Mouse (Mus musculus) heart, embryonic 16.5 days (tissue): ENCODE results near the gene Abhd4. TPM values are rescaled to one million over a fixed set of nuclear protein-coding genes. Genes with fewer than 3 reads are reported as not detected.
"Not testable (repeated sequence)": the region's sequence is repeated elsewhere in the genome, so short reads cannot be mapped to it uniquely, and the experiment has no call there.

Source experiments
- ATAC-seq: fragments of 200-750 bp; cut with Nextera tagmentation; replicated peaks from 2 replicates; pipeline ENCODE4 v1.8.0; 2017; ENCODE audit warnings: moderate number of reproducible peaks; ENCODE audit not compliant: insufficient read depth, low FRiP score; ENCODE audit errors: extremely low read depth
- H3K27ac ChIP-seq: fragments of 300-500 bp; sonication (generic); 2 replicates; pipeline ENCODE4 v1.5.1; 2014; ENCODE audit warnings: mild to moderate bottlenecking, low read length, control low read depth, moderate library complexity
- H3K27me3 ChIP-seq: fragments of 300-500 bp; sonication (generic); 2 replicates; pipeline ENCODE4 v1.6.1; 2014; ENCODE audit warnings: low read length, mixed read lengths; ENCODE audit not compliant: control insufficient read depth, insufficient read depth
- H3K36me3 ChIP-seq: fragments of 300-500 bp; sonication (generic); 2 replicates; pipeline ENCODE4 v1.6.1; 2014; ENCODE audit not compliant: control insufficient read depth, insufficient read depth
- H3K4me1 ChIP-seq: fragments of 300-500 bp; sonication (generic); 2 replicates; pipeline ENCODE4 v1.6.1; 2014; ENCODE audit warnings: low read length, mixed read lengths; ENCODE audit not compliant: control insufficient read depth, insufficient read depth
- H3K4me2 ChIP-seq: fragments of 300-500 bp; sonication (generic); 2 replicates; pipeline ENCODE4 v1.6.1; 2014; ENCODE audit warnings: low read depth, mild to moderate bottlenecking, control low read depth, low read length
- H3K4me3 ChIP-seq: fragments of 300-500 bp; sonication (generic); 2 replicates; pipeline ENCODE4 v1.5.1; 2014; ENCODE audit warnings: mild to moderate bottlenecking, control low read depth, low read length
- H3K9ac ChIP-seq: fragments of 300-500 bp; sonication (generic); 2 replicates; pipeline ENCODE4 v1.6.1; 2014; ENCODE audit warnings: low read length, control low read depth
- H3K9me3 ChIP-seq: fragments of 300-500 bp; sonication (generic); replicated peaks from 2 replicates; pipeline ENCODE4 v1.6.1; 2016; ENCODE audit warnings: low read length; ENCODE audit not compliant: control insufficient read depth
- WGBS: fragments of 180-500 bp; shearing (Covaris S2); extraction: QIAGEN DNeasy Blood & Tissue Kit; methylation state at CpG from one replicate; pipeline ENCODE4 v1.1.7; 2014; 5-methylcytosine and 5-hydroxymethylcytosine counted together
- polyA plus RNA-seq: library from polyadenylated mRNA; unstranded; fragments of >200 nt; fragmentation: Nextera tagmentation; extraction: Ambion mirVana; gene quantifications from 2 replicates; pipeline ENCODE4 v1.2.1, GENCODE M21; 2015

Gene Abhd4
- polyA plus RNA-seq, 1 experiment from 2014 or later, result 115 TPM

DNA sequence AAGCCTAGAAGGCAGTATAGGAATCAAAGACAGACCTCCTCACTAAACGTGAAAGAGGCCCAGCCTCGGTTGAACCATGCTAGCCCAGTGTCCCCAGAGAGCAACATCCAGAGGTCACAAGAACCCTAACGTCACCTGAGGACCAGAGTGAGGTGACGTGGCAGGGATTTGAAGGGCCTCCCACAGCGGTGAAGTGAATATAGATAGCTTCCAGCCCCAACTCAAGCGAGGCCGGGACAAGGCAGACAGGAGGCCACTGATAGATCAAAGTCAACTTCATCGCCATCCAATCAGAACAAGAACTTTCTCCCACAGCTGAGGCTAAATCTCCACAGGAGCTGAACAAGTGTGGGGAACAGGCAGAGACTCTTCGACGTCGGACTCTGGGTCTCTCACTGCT, 28.3 kb upstream of the Abhd4 start:
- H3K9me3 ChIP-seq, result no peaks in the 10 kb centered on the region

DNA sequence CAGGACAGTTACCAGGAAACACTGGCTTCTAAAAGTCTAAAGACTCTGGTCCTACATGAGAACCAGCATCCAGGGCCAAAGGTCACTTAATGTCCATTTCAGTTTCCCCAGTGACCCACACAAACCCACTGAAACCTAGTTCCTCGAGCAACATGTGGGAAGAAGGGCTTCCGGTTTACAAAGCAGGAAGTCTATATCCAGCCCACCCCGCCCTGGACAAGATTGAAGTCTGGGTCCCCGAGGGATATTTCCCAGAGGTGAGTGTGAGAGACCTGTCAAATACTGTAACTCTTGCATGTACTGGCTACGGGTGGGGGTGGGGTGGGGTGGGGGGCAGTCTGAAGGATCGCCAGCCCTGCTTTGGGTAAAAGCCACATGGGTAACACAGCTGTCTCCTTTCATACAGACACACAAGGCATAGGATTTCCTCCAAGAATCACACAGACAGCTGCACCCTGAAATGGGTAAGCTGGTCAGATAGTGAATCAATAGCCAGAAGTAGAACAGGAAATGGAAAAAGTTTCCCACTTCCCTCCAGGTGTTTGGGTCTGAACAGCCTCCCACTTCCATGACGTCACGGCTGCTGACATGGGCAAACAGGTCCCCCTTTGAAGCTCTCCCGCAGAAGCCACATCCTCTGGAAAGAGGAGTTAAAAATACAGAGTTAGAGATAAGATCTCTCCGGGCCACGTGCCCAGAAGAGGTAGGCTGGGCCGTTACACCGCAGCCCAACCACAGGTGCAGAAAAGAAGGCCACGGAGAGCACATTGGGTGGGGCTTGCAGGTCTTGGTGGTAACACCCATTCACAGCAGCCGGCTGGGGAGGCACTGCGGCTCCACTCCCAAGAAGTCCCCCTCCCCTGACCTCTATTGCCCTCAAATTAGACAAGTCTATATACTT, 26.8 kb upstream of the Abhd4 start:
- ATAC-seq, result peak; percentile 54
- Histone ChIP-seq H3K36me3 (no peaks in the 10 kb centered on the region), H3K9ac (peak overlapping the region; percentile 64), H3K4me3 (peak overlapping the region; percentile 47), H3K27me3 (no peaks in the 10 kb centered on the region), H3K4me2 (peak overlapping the region; percentile 70), H3K27ac (peak overlapping the region; percentile 70), H3K4me1 (peaks cover 29% of the 10 kb centered on the region), H3K9me3 (no peaks in the 10 kb centered on the region)
- 21% methylated on average over 16 of the region's 16 CpGs for WGBS

More for the DNA sequence above, 28.3 kb upstream of the Abhd4 start:
- H3K4me2 ChIP-seq, result no peak overlapping the region
- H3K4me3 ChIP-seq, result no peak overlapping the region
- no peak overlapping the region for H3K27ac ChIP-seq
- WGBS, result 74% methylated on average over 11 of the region's 11 CpGs
- H3K4me1 ChIP-seq, result peaks cover 26% of the 10 kb centered on the region
- no peak for ATAC-seq
- no peaks in the 10 kb centered on the region for H3K27me3 ChIP-seq
- H3K9ac ChIP-seq, result no peak overlapping the region
- H3K36me3 ChIP-seq, result no peaks in the 10 kb centered on the region

DNA sequence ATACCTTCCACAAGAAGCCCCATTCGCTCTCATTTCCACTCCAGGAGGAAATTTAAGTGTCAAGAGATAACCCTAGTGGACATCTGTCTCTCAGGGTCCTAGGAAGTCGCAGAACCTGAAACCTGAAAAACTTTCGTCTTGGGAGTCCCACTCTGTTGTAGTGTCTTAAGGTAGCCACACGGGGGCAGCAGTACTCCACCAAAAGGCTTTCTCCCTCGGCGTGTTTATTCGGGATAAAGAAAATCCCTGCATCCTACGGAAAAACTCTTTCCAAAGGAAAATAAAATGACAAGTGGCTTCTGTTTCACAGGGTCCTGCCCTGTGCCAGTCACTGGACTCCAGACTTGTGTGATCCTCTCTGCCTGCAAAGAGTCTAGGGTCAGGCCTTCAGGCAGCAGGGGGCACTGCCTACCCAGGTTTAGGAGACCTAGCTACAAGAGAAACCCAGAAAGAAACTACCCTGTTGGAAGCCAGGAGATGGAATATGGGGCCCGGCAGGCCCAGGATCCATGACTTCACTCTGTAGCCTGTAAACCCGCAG, 26.0 kb upstream of the Abhd4 start:
- peak; percentile 57 for ATAC-seq
- Histone ChIP-seq H3K27ac (peak overlapping the region; percentile 70), H3K4me1 (peaks cover 35% of the 10 kb centered on the region), H3K36me3 (no peaks in the 10 kb centered on the region), H3K27me3 (no peaks in the 10 kb centered on the region), H3K9me3 (no peaks in the 10 kb centered on the region), H3K4me2 (peak overlapping the region; percentile 70), H3K9ac (peak overlapping the region; percentile 64), H3K4me3 (peak overlapping the region; percentile 47)
- WGBS, result under 1% methylated on average over 10 of the region's 10 CpGs

DNA sequence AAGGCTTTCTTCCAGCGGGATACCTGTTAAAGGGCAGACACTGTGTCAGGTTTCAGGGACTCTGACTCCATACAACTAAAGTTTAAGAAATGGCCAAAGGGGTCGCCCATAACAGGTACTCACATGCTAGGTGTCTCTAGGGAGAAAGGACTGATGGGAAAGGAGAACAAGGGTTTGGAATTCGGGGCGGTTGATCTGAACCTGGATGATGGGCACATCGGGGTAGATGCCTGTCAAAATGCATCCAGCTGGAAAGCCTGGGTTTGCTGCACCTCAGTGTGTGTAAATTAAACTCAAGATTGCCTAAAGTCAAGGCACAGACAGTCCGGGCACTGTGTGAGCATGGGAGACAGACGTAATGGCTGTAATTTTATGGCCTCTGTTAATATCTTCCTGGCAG, 25.5 kb upstream of the Abhd4 start:
- H3K9me3 ChIP-seq, result no peaks in the 10 kb centered on the region
- H3K4me2 ChIP-seq, result peak overlapping the region; percentile 70
- peak overlapping the region; percentile 47 for H3K4me3 ChIP-seq
- peaks cover 39% of the 10 kb centered on the region for H3K4me1 ChIP-seq
- H3K27me3 ChIP-seq, result no peaks in the 10 kb centered on the region
- H3K36me3 ChIP-seq, result no peaks in the 10 kb centered on the region
- H3K27ac ChIP-seq, result 0 out of 2 replicates have a peak overlapping the region, but pooled peaks have one; percentile 24
- WGBS, result 19% methylated on average over 7 of the region's 7 CpGs
- peak overlapping the region; percentile 64 for H3K9ac ChIP-seq
- no peak for ATAC-seq

DNA sequence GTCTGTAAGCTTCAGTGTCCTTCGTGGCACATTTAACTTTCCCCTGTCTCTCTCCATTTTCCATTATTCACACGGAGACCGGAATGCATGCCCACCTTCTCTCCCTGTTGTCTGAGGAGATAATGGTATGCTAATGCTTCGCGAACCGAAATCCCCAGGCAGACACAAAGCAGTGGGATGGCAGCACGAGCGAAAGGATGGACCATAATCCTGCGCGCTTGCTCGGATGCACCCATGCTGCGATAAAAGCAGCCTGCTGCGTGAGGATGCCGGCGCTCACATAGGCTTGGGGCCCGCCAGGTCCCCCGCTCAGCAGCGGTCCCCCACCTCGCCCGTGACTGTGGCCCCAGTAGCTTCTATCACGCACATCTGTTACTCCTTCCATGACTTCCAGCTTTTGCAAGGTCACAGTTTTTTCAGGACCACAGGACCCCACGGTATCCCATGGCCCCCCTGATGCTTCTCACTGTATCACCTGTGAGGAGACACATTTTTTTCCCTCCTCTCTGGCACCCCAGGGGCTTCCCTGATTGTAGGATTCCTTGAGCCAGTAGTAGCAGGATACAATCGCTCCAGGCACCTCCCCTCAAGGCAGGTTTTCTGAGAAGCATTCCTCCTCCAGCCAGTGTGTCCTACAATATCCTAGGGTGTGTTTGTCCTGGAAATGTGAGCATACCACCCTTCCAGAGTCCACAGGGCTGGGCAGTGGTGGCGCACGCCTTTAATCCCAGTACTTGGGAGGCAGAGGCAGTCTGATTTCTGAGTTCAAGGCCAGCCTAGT, 24.9 kb upstream of the Abhd4 start:
- Histone ChIP-seq H3K4me3 (peak overlapping the region; percentile 16; the same call in 1 of the 2 replicates), H3K36me3 (no peaks in the 10 kb centered on the region), H3K4me2 (peak overlapping the region; percentile 70), H3K9ac (peak overlapping the region; percentile 55), H3K27me3 (no peaks in the 10 kb centered on the region), H3K4me1 (peaks cover 45% of the 10 kb centered on the region), H3K9me3 (no peaks in the 10 kb centered on the region), H3K27ac (no peak overlapping the region)
- ATAC-seq, result no peak
- WGBS, result 30% methylated on average over 25 of the region's 25 CpGs

DNA sequence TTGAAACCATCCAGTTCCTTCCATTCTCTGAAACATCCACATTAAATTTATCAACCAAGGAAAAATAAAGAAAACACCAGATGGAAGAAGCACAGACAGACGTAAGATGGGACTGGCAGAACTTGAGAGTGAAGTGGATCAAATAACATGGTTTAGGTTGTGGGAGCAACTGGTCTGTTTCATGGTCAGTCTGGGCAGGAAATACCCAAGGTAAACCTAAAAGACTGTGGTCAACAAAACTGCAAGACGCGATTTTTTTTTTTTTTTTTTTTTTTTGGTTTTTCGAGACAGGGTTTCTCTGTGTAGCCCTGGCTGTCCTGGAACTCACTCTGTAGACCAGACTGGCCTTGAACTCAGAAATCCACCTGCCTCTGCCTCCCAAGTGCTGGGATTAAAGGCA, 24.1 kb upstream of the Abhd4 start:
- WGBS, result 70% methylated on average over 3 of the region's 4 CpGs
- peaks cover 44% of the 10 kb centered on the region for H3K4me1 ChIP-seq
- H3K9ac ChIP-seq, H3K9me3 ChIP-seq, H3K27me3 ChIP-seq, H3K4me3 ChIP-seq, H3K4me2 ChIP-seq, H3K36me3 ChIP-seq, ATAC-seq, H3K27ac ChIP-seq: not testable (repeated sequence)

DNA sequence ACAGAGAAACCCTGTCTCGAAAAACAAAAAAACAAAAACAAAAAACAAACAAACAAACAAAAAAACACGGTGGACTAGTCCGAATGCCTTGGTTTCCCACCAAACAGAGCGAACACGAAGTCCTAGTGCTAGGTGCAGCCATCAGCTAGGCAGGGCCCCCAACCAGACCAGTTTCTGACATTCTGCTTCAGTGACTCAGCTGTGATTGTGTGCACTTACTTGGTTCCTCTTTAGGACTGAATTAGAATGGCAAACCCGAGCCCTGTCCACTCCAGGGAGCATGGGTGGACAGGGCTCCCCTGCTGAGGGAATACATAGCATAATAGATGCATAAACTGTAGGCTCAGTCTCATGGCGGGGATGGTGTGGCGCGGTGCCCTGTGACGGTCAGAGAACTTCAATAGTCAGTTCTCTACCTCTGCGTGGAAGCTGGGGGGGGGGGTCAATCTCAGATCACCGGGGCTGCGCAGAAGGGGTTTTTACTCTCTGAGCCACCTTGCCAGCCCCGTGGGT, 23.3 kb upstream of the Abhd4 start:
- Histone ChIP-seq H3K4me3 (no peak overlapping the region), H3K27me3 (no peaks in the 10 kb centered on the region), H3K9ac (no peak overlapping the region), H3K36me3 (peaks cover 2% of the 10 kb centered on the region; the same call in 1 of the 2 replicates), H3K9me3 (no peaks in the 10 kb centered on the region), H3K27ac (no peak overlapping the region), H3K4me1 (peaks cover 44% of the 10 kb centered on the region), H3K4me2 (no peak overlapping the region)
- no peak for ATAC-seq
- 77% methylated on average over 14 of the region's 14 CpGs for WGBS

DNA sequence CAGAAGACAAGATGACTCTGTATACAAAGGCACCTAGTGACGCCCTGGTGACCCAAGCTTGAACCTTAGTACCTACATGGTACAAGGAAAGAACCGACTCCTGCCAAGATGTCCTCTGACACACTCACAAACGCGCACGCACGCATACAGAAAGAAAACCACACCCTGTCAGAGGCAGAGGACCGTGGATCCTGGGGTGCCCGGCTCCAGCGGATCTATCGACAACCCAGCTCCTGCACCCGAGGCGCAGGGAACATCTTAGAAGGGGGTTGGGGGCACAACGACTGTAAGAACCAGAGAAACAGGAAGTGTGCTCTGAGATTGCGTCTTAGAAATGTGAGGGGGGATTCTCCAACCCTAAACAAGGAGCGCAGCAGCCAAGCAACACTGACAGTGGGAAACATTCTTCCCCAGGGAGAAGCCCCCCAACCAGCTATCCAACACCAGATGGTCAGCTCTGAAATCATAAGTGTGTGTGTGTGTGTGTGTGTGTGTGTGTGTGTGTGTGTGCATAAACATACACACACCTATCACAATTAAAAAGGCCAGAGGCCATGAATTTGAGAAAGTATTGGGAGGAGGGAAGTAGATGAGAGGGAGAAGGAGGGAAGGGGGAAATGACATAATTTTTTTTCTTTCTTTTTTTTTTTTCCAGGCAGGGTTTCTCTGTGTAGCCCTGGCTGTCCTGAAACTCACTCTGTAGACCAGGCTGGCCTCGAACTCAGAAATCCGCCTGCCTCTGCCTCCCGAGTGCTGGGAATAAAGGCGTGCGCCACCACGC, 22.6 kb upstream of the Abhd4 start:
- Histone ChIP-seq H3K4me3 (no peak overlapping the region), H3K4me1 (peaks cover 44% of the 10 kb centered on the region), H3K36me3 (peaks cover 2% of the 10 kb centered on the region; the same call in 1 of the 2 replicates), H3K27me3 (no peaks in the 10 kb centered on the region), H3K4me2 (no peak overlapping the region), H3K9me3 (no peaks in the 10 kb centered on the region), H3K9ac (no peak overlapping the region), H3K27ac (no peak overlapping the region)
- no peak for ATAC-seq
- WGBS, result 71% methylated on average over 21 of the region's 21 CpGs
